Mouse (Mus musculus) embryo, embryonic 11 days (tissue): ENCODE data around the gene Nat8f1.
"Not testable (repeated sequence)": the region's sequence is repeated elsewhere in the genome, so short reads cannot be mapped to it uniquely, and the experiment has no call there.

ENCODE experiments used
- DNase-seq: peaks from one replicate; pipeline ENCODE4 v3.0.0-alpha.2; 2015

Gene Nat8f1

GRCm38 (mm10) chr6:85904642-85905061, 10.8 kb downstream of the Nat8f1 start, which contains the start of gene Nat8f4:
TSS of gene Nat8f4 (minus strand) at chr6:85904884.
- DNase-seq = peak; percentile 37

GRCm38 (mm10) chr6:85902303-85902702, 13.2 kb downstream of the Nat8f1 start:
- DNase-seq = no peak

GRCm38 (mm10) chr6:85898596-85899475, 16.7 kb downstream of the Nat8f1 start:
- not testable (repeated sequence) for DNase-seq

GRCm38 (mm10) chr6:85895061-85895648, 20.3 kb downstream of the Nat8f1 start:
- DNase-seq = not testable (repeated sequence)

GRCm38 (mm10) chr6:85888961-85889360, 26.5 kb downstream of the Nat8f1 start:
- DNase-seq = no peak

- no peak for DNase-seq
These were observed 31.2 kb downstream of the Nat8f1 start for GRCm38 (mm10) chr6:85884311-85884710.

GRCm38 (mm10) chr6:85883246-85883645, 32.2 kb downstream of the Nat8f1 start:
- not testable (repeated sequence) for DNase-seq

GRCm38 (mm10) chr6:85869006-85869405, 46.5 kb downstream of the Nat8f1 start, which contains the start of gene Nat8f2:
TSS of gene Nat8f2 (minus strand) at chr6:85869158.
- DNase-seq = not testable (repeated sequence)

GRCm38 (mm10) chr6:85867726-85868690, 47.5 kb downstream of the Nat8f1 start:
- no peak for DNase-seq

GRCm38 (mm10) chr6:85866995-85867394, 48.5 kb downstream of the Nat8f1 start:
- DNase-seq = not testable (repeated sequence)

- DNase-seq = not testable (repeated sequence)
These were observed 49.3 kb downstream of the Nat8f1 start for GRCm38 (mm10) chr6:85866166-85866565.

GRCm38 (mm10) chr6:85864900-85865639, 50.4 kb downstream of the Nat8f1 start:
- DNase-seq = not testable (repeated sequence)

- DNase-seq = no peak
These were observed 51.6 kb downstream of the Nat8f1 start for GRCm38 (mm10) chr6:85863840-85864239.

GRCm38 (mm10) chr6:85863136-85863535, 52.4 kb downstream of the Nat8f1 start:
- DNase-seq = no peak

GRCm38 (mm10) chr6:85862565-85862964, 52.9 kb downstream of the Nat8f1 start:
- no peak for DNase-seq

- no peak for DNase-seq
These were observed 54.2 kb downstream of the Nat8f1 start for GRCm38 (mm10) chr6:85861247-85861646.
